Mouse (Mus musculus) erythroblast, embryonic 14.5 days (primary cell): ENCODE data around the gene Amot.

Source experiments
- GATA1 ChIP-seq: IDR thresholded peaks from 2 replicates; pipeline ENCODE4 v1.6.1; 2012; ENCODE audit warnings: low read length, inconsistent platforms, mixed read lengths
- TAL1 ChIP-seq: IDR thresholded peaks from 3 replicates; pipeline ENCODE4 v1.6.1; 2012; ENCODE audit warnings: low read length, inconsistent platforms, mixed read lengths

DNA sequence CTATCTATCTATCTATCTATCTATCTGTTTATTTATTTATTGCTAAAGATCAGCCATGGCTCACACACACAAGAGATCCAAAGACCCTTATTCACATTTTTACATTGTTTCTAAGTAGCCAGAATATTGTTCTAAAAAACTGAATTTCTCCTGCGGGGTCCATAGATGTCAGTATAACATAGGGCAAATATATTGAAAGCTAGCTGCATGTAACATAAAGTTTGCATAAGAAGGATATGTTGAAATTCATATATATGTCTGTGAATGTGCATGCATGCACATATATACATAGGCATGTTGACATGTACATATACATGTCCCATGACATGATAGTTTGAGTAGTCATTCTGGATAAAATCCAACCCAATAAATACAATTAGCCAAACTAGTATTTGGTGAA is 35.3 kb upstream of the Amot start:
- no peak for TF ChIP-seq GATA1
- no peak for TF ChIP-seq TAL1
